Mouse (Mus musculus) heart, postnatal 0 days (tissue): ENCODE data around the gene Nudt7.

Experiments
- CTCF ChIP-seq: IDR thresholded peaks from 2 replicates; pipeline ENCODE4 v1.5.1; 2016; ENCODE audit warnings: antibody characterized with exemption, control low read depth, low read depth
- EP300 ChIP-seq: IDR thresholded peaks from 2 replicates; pipeline ENCODE4 v1.6.1; 2016; ENCODE audit warnings: antibody characterized with exemption, low read depth

- TF ChIP-seq CTCF: no peak
- no peak for TF ChIP-seq EP300
Measured at GRCm38 (mm10) chr8:114198990-114199389, 65.6 kb downstream of the Nudt7 start.
